Mouse (Mus musculus) activated CD4-positive, CD25-positive, alpha-beta regulatory T cell, adult 4 months (primary cell): Measurements from ENCODE around the gene Cldn8. TPM values are rescaled to one million over a fixed set of nuclear protein-coding genes. Genes with fewer than 3 reads are reported as not detected.

Experiments used
- ATAC-seq: one replicate; pipeline ENCODE4 v1.8.0; 2017
- polyA plus RNA-seq, 2 experiments: library from polyadenylated mRNA; unstranded; fragments of 100-300 nt; shearing (Covaris generic); gene quantifications; one replicate each; pipeline ENCODE4 v1.2.1; 2017

Cldn8 gene
- not detected for polyA plus RNA-seq

DNA sequence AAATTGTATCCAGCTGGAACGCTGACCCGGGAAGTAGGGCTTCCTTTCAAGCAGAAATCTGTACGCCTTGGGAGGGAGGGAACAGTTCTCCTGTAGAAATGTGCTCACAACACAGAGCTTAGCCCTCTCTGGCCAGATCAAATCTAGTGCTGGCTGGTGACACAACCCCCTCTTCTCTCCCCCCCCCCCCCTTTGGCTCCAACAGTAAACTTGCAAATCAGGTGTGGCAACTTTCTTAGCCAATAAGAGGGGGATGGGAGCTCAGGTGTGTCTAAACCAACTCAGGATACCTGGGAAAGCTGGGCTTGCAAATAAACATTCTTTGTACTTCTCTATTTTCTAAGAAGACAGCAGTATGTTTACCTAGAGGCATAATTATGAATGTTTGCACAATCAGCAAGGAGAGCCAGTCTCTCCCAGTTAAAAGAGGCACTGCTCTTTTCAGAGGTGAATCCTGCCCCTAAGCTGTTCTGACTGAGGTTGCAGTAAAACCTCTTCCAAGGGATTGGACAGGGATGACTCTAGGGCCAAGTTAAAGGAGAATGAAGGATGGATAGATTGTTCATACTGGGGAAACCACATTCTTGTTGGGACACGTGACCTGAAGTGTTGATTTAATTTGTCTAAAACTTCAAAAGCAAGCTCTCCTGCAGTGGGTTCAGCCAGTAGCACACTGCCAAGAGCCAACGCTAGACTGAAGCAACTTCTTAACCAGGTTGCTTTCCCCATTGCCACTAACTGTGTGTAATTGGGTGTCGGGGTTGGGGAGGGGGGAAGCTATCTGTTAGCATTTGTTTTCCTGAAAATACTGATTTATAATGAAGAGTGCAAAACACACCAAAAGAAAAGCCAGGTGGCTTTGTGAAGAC is at the start of gene Cldn8:
Gene Cldn8 (minus strand): TSS at position 139 of the 869 bp plus-strand sequence.
- ATAC-seq, result no peak

DNA sequence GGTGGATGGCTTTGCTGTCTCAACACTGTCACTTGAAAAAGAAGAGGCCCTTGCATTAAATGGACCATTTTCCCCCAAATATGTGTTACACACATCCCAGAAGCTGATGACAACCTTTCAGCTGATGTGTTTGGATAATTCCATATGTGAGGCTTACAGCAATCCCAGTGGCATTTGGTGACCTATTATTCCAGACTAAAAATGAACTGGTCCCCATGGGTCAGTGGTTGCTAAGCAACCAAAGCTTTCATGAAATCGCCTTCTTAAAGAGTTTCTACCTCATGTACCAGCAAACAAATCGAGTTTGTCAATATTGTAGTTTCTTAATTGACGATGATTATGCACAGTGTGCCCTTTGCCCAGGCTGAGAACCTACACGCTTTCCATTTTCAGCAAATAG is 49.7 kb upstream of the Cldn8 start:
- no peak for ATAC-seq

DNA sequence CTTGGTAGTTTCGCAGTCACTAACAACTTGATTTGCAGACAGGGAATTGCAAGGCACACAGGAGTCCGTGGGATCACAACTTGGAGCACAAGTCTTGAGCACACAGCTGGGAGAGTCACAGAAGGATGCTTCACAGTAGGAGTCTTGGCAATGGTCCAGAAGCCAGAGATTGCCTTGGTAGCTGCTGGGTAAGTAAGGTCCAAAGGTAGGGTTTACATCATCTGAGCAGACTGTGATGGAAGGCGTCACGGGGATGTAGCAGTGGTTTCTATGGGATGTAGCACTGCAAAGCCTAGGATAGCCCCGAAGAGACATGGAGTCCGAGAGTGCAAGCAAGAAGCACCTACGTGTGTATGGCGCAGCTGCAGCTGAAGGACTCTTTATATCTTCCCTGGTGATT is 48.9 kb upstream of the Cldn8 start, which contains the start of gene Krtap24-1:
Gene Krtap24-1 (minus strand): TSS at position 358 of the 400 bp plus-strand sequence.
- ATAC-seq, result no peak

DNA sequence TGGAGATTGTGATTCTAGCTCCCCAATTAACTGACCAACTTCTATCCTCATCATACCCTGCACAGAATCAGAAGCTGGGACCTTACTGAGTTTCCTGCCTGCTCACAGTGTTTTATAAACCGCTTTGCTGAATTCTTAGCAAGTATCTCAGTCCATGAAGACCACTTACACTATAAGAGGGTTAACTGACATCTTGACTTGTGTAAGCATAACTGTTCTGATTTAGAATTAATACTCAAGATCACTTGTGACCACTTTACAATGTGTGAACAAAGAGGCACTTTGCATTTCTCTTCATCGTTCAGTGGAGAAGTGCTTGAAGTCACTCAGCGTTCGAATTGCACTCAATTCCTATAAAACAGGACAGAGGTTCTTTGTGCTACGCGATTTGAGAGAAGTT is 41.6 kb upstream of the Cldn8 start:
- ATAC-seq, result no peak

DNA sequence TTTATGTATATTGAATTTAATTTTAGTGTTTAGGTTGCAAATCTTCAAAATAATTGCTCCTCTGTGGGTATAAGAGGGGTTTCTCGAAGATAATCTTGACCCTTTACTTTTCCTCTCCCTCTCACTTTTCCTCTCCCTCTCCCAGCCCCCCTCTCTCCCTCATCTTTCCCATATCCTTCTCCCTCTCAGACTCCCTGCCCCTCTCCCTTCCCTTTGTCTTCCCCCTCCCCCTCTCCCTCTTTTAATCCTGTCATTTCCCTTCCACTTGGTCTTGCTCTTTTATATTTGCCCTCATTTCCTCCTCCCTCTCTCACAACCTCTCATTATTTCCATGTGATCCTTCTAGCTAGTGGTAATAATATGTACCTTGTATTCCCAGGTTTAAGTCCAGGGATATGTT is 39.5 kb upstream of the Cldn8 start:
- ATAC-seq, result no peak

DNA sequence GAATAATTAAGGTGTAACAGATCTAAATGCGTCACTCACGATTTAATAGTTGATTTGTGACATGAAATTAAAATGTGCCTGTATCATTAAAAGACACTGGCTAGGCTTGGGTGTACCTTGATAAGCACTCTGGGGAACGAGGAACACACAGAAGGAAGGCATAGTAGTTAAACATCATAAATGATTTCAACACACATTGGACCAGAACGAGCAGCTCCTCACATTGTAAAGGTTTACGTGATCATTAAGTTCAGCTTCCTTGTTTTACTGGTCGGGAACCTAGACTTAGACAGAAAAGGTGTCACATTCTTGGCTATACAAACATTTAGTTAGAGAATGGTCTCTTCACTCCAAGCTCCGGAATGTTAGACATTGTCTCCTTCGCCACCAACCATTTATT is 37.3 kb upstream of the Cldn8 start:
- no peak for ATAC-seq

DNA sequence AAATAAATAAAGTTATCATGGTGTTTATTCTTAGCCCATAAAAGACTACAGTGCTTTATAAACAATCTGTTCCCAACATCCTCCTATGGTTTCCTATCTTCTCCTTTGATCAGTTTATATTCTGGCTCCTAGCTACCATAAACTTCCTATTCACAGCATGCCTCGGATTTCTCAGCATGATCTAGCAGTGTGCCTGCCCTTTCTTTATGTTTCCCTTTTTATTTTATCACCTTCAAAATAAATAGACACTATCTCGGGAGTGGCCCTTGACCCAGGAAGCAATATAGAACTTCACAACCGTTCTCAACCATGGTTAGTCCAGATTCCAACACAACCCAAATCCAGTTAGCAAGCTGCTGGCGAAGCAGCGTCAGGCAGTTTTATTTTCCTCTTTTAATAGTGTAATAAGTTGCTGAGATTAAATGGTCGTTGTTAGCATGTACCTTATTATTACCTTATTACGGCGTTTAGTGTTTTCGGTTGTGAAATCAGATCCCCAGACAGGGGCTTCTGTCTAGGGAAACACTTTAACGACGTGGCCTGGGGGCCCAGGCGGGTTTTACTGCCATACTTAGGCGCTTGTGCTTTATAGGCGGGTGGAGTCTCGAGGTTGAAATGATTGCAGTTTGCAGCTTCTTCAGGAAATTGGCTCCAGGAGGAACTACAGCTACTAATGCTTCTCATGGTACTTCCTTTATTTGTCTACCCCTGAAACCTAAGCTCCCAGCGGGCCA is 36.7 kb upstream of the Cldn8 start:
- no peak for ATAC-seq

DNA sequence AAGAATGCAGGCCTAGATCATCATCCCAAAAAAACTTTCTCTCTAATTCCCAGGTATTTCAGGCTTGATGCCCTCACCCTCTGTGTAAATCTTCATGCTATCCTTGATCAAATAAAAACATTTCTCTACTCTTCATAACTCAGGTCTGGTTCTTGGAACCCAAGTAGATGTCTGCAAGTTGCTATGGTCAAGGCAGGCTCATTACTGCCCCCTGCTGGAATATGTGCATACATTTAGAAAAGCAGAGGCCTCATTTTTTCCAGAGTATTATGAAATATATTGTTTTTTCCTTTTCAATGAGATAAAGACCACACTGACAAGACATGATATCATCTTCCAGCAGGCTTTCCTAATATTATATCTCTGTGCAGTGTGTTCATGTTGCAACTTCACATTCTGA is 29.8 kb upstream of the Cldn8 start:
- no peak for ATAC-seq

DNA sequence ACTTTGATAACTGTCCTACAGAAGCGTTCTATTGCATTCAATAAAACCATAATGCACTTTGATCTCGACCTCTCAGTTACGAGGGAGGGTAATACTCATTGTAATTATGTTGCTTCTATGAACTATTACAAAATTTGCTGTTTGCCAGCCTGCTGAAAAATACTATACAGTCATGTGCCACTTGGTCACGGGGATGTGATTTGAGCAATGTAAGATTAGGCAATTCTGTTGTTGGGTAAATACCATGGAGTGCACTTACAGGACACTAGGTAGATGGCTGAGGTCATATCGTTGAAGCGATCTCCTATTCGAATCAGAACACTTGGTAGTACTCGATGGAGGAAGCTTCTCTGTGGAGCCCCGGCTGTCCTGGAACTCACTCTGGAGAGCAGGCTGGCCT is 20.4 kb upstream of the Cldn8 start:
- ATAC-seq, result no peak

DNA sequence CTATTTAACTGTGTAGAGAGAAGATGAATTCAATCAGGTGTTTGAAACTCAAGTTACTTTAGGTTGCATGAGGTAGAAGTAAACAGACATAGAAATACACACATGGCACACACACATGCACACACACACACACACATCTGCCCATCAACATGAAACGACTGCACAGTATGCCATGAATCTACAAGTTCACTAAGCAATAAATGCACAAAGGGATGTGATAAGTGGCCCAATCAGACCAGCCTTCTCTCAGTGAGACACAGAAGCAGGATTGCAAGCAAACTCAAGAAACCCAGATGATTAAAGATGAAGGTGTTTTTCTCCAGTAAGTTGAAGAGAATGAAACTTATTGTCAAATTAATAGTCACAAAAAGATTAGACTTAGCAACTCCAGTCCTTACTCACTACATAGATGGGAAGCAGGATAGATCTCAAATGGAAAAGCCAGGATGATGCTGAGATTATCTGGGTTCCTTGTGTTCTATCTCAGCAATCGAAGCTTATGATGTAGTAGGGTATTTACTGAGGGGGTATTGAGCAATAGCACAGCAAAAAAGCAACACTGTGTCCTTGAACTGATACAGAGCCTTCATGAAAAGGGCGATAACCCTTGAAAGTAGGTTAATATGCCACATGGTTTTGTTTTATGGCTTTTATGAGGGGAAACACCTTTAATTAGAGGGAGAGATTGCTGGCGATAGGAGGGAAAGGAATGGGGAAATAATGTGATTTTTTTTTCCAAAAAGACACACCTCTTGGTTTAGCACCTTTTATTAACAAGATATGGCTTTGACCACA is 13.1 kb upstream of the Cldn8 start:
- ATAC-seq, result no peak

DNA sequence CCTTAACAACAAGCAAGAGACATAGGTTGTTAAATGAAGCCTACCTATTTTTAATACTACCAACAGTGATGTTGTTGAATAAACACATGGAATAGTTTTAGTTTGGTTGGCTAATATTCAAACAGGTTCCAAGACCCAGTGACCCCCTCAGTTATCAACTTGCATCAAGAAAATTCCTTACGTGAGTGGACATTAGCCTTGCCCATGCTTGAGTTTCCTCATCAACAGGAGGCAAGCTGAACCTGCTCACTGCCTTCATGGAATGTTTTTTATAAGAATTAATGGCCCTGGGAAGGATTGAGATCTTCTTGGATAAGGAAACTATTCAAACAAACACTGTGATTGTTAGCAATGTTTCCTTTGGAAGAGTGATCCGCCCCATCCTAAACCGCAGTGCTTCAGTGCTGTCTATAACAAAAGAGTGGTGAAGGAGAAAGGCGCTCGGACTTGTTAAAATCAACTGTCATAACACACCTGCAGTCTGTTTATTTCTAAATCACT is 10.0 kb upstream of the Cldn8 start:
- no peak for ATAC-seq

DNA sequence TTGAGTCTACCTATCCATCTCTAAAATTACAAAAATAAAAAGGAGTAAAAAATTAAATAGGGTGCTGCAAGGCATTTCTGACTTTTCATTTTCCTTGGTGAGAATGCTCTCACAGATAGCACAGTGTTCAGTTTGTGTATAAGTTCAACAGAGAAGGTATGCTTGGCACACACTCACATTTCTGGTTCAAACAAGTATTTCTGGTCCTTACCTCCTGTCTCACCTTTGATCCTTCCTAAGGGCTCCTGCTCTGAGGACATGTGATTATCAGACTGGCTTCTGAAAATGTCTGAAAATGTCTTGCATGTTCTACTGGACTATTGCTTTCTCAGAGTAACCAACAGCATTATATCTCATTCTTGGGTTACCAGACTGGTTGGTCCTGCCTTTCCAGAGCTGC is 7.2 kb upstream of the Cldn8 start:
- no peak for ATAC-seq

DNA sequence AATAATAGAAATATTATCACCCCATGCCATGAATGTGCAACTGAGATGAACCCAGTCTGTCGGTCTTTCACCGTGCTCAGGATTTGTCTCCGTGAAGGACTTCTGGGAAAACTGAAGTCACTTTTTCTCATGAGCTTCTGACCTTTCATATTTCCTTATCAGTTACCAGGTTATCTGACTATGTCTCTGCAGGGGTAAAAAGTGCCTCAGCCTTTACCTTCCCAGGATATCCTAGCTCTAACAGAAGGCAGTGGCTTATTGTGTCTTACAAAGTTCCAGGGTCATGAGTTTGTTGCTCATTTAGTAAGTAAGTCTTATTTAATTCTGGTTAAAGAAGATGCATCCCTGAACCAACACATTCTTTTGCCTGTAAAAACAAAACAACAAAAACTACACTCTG is 6.7 kb upstream of the Cldn8 start:
- ATAC-seq, result no peak

DNA sequence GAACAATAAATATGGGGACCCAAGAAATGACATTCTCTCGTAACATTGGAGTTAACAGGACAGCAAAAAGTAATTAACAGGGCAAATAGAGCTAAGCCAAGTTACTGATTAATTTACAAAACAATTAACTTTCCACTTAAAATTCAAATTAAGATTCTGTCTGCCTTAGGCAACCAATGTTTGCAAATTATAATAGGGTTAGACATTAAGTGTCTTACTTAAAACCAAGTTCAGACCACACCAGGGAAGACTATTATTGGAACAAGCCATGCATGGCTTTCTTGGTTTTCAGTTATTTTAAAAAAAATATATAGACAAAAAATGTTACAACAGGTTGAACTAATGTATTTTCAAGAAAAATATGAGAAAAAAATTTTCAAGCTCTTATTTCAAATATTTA is 6.1 kb upstream of the Cldn8 start:
- ATAC-seq, result no peak

DNA sequence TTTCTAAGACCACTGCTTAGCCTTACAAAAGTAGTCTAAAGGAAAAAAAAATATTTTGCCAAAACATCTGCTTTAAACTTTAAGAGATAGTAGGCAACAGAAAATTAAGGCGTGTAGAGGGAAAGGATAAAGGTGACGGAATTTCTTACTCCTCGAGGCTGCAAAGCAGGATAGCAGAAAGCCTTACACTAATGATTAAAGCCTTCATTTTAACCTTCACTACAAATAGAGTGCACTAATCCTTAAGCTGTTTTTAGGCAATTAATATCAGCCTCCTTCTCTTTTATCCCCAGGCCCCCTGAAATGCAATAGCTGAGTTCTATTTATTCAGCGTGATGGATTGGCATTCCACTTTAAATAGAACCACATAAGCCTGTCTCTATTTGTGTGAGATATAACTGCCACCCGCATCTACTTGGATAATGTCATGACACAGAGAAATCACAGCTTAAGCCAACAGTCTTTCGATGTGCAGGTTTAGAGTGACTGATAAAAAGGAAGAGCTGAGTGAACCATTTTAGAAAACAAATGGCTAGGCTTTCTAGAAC is 1.3 kb downstream of the Cldn8 start:
- ATAC-seq, result no peak

DNA sequence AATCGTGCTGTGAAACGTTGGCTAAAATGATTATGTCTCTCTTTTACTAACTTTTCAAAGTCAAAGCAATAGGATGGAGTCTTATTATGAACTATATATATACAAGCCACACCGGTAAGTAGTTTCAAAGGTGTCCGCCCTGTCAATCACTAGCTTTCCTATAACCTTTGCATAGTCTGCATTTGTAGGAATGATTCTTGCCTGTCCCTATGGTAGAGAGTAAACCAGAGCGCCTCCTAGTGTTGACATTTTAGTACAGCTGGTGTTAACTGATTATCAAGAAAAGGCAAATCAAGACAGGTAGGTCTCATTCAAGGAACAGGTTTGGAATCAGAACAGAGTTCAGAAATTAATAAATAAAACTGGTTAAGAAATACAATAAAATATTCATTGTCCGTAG is 20.5 kb downstream of the Cldn8 start:
- no peak for ATAC-seq

DNA sequence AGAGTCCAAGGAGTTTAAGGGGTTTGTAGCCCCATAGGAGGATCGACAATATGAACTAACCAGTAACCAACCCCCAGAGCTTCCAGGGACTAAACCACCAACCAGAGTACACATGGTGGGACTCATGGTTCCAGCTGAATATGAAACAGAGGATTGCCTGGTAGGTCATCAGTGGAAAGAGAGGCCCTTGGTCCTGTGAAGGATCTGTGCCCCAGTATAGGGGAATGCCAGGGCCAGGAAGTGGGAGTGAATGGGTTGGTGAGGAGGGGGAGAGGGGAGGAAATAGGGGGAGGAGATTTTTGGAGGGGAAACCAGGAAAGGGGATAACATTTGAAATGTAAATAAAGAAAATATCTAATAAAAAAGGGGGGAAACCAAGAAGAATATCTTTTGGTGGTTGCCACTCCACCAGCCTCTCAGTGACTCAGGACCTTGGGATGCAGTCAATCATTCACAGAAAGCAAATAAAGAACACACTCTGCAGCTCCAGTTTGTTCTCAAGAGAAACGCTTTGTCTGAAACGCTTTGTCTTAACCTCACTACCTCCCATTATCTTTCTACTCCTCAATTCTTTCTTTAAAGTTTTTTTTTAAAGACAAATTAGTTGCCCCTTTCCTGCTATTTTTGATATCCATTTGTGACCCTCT is 23.0 kb downstream of the Cldn8 start:
- ATAC-seq, result no peak

DNA sequence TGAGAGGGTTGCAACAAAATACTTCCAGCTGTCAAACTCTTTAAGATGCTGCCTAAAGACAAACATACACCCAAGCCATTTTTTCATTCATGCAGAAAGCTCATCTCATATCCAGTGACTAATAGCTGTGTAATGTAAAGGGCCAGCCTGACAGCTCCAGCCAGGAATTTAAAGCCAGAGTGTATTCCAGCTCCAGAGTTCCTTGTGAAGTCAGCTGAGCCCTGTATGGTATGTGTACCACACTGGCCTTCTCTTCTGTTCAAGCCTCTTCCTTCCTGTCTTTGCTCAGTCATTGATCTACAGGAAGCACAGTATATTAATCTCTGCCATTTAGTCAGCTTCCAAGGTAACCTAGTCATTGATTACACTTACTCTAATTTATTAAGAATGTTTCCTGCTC is 51.6 kb downstream of the Cldn8 start:
- ATAC-seq, result no peak
